Mouse (Mus musculus) megakaryocyte, embryonic 14.5 days (primary cell): ENCODE results near the gene Cdkn2d.

Experiments used
- FLI1 ChIP-seq: IDR thresholded peaks from 2 replicates; pipeline ENCODE4 v1.6.1; 2012; ENCODE audit warnings: low read length, inconsistent platforms, mixed read lengths
- GATA1 ChIP-seq: IDR thresholded peaks from 3 replicates; pipeline ENCODE4 v1.6.1; 2012; ENCODE audit warnings: mixed read lengths, low read length, inconsistent platforms, borderline replicate concordance

GRCm38 (mm10) chr9:21273094-21273493 is 18.1 kb downstream of the Cdkn2d start:
- TF ChIP-seq GATA1 (no peak), FLI1 (no peak)
